Mouse (Mus musculus): ENCODE results near the gene Mettl18. TPM values are rescaled to one million over a fixed set of nuclear protein-coding genes. Genes with fewer than 3 reads are reported as not detected.
"Not testable (repeated sequence)": the region's sequence is repeated elsewhere in the genome, so short reads cannot be mapped to it uniquely, and the experiment has no call there.

Mettl18 gene
- polyA plus RNA-seq, 1 experiment from 2014 or later = 3.3 TPM

GRCm38 (mm10) chr1:163994173-163994720 lies 442 bp upstream of the Mettl18 start:
- Histone ChIP-seq H3K4me2 (ENCODE audit: low read depth, low read length) (peak overlapping the region; percentile 87), H3K9me3 (replicated peaks; ENCODE audit: control insufficient read depth, low read length) (no peaks in the 10 kb centered on the region), H3K27me3 (ENCODE audit: control insufficient read depth, insufficient read depth, low read depth, low read length) (no peaks in the 10 kb centered on the region), H3K4me1 (ENCODE audit: control insufficient read depth, low read depth, low read length) (peaks cover 10% of the 10 kb centered on the region), H3K4me3 (ENCODE audit: low read depth, low read length) (peak overlapping the region; percentile 92), H3K9ac (ENCODE audit: low read depth, low read length) (peak overlapping the region; percentile 83), H3K27ac (ENCODE audit: low read length) (peak overlapping the region; percentile 63), H3K36me3 (ENCODE audit: control insufficient read depth, insufficient read depth) (no peaks in the 10 kb centered on the region)
- ATAC-seq (ENCODE audit: low read depth) = peak; percentile 79
- WGBS (ENCODE audit: insufficient replicate concordance) = under 1% methylated on average over 38 of the region's 38 CpGs

- ATAC-seq (ENCODE audit: low read depth) = no peak
- peak overlapping the region; percentile 87 for H3K4me2 ChIP-seq (ENCODE audit: low read depth, low read length)
- H3K9ac ChIP-seq (ENCODE audit: low read depth, low read length) = peak overlapping the region; percentile 83; the same call in 1 of the 2 replicates
- no peak overlapping the region for H3K27ac ChIP-seq (ENCODE audit: low read length)
- 67% methylated on average over 2 of the region's 2 CpGs for WGBS (ENCODE audit: insufficient replicate concordance)
- H3K4me3 ChIP-seq (ENCODE audit: low read depth, low read length) = peak overlapping the region; percentile 92
- H3K4me1 ChIP-seq (ENCODE audit: control insufficient read depth, low read depth, low read length) = peaks cover 10% of the 10 kb centered on the region
- no peaks in the 10 kb centered on the region for H3K27me3 ChIP-seq (ENCODE audit: control insufficient read depth, insufficient read depth, low read depth, low read length)
- no peaks in the 10 kb centered on the region for H3K9me3 ChIP-seq (replicated peaks; ENCODE audit: control insufficient read depth, low read length)
- no peaks in the 10 kb centered on the region for H3K36me3 ChIP-seq (ENCODE audit: control insufficient read depth, insufficient read depth)
These were observed 872 bp downstream of the Mettl18 start for GRCm38 (mm10) chr1:163995609-163995913.

- Histone ChIP-seq H3K27ac (ENCODE audit: low read length) (no peak overlapping the region), H3K9me3 (replicated peaks; ENCODE audit: control insufficient read depth, low read length) (no peaks in the 10 kb centered on the region), H3K4me1 (ENCODE audit: control insufficient read depth, low read depth, low read length) (no peaks in the 10 kb centered on the region), H3K36me3 (ENCODE audit: control insufficient read depth, insufficient read depth) (no peaks in the 10 kb centered on the region), H3K4me2 (ENCODE audit: low read depth, low read length) (no peak overlapping the region), H3K27me3 (ENCODE audit: control insufficient read depth, insufficient read depth, low read depth, low read length) (no peaks in the 10 kb centered on the region), H3K4me3 (ENCODE audit: low read depth, low read length) (no peak overlapping the region), H3K9ac (ENCODE audit: low read depth, low read length) (no peak overlapping the region)
- WGBS (ENCODE audit: insufficient replicate concordance) = 55% methylated on average over 6 of the region's 6 CpGs
- no peak for ATAC-seq (ENCODE audit: low read depth)
These were observed 7.3 kb downstream of the Mettl18 start for GRCm38 (mm10) chr1:164001831-164002452.

GRCm38 (mm10) chr1:164004311-164004710 lies 9.6 kb downstream of the Mettl18 start:
- Histone ChIP-seq H3K27me3 (ENCODE audit: control insufficient read depth, insufficient read depth, low read depth, low read length) (no peaks in the 10 kb centered on the region), H3K4me1 (ENCODE audit: control insufficient read depth, low read depth, low read length) (no peaks in the 10 kb centered on the region), H3K36me3 (ENCODE audit: control insufficient read depth, insufficient read depth) (no peaks in the 10 kb centered on the region), H3K4me2 (ENCODE audit: low read depth, low read length) (no peak overlapping the region), H3K4me3 (ENCODE audit: low read depth, low read length) (no peak overlapping the region), H3K27ac (ENCODE audit: low read length) (no peak overlapping the region), H3K9ac (ENCODE audit: low read depth, low read length) (no peak overlapping the region), H3K9me3 (replicated peaks; ENCODE audit: control insufficient read depth, low read length) (no peaks in the 10 kb centered on the region)
- WGBS (ENCODE audit: insufficient replicate concordance) = 59% methylated on average over 3 of the region's 3 CpGs
- no peak for ATAC-seq (ENCODE audit: low read depth)

GRCm38 (mm10) chr1:164009235-164009634 lies 14.5 kb downstream of the Mettl18 start:
- Histone ChIP-seq H3K27ac (ENCODE audit: low read length) (no peak overlapping the region), H3K4me2 (ENCODE audit: low read depth, low read length) (no peak overlapping the region), H3K9ac (ENCODE audit: low read depth, low read length) (no peak overlapping the region), H3K4me1 (ENCODE audit: control insufficient read depth, low read depth, low read length) (no peaks in the 10 kb centered on the region), H3K9me3 (replicated peaks; ENCODE audit: control insufficient read depth, low read length) (no peaks in the 10 kb centered on the region), H3K4me3 (ENCODE audit: low read depth, low read length) (no peak overlapping the region), H3K27me3 (ENCODE audit: control insufficient read depth, insufficient read depth, low read depth, low read length) (no peaks in the 10 kb centered on the region), H3K36me3 (ENCODE audit: control insufficient read depth, insufficient read depth) (no peaks in the 10 kb centered on the region)
- ATAC-seq (ENCODE audit: low read depth) = no peak
- 30% methylated on average over 2 of the region's 2 CpGs for WGBS (ENCODE audit: insufficient replicate concordance)

- Histone ChIP-seq H3K36me3 (ENCODE audit: control insufficient read depth, insufficient read depth) (no peaks in the 10 kb centered on the region), H3K4me3 (ENCODE audit: low read depth, low read length) (no peak overlapping the region), H3K27ac (ENCODE audit: low read length) (no peak overlapping the region), H3K4me1 (ENCODE audit: control insufficient read depth, low read depth, low read length) (no peaks in the 10 kb centered on the region), H3K27me3 (ENCODE audit: control insufficient read depth, insufficient read depth, low read depth, low read length) (no peaks in the 10 kb centered on the region), H3K9ac (ENCODE audit: low read depth, low read length) (no peak overlapping the region), H3K9me3 (replicated peaks; ENCODE audit: control insufficient read depth, low read length) (no peaks in the 10 kb centered on the region), H3K4me2 (ENCODE audit: low read depth, low read length) (no peak overlapping the region)
- WGBS (ENCODE audit: insufficient replicate concordance) = 20% methylated on average over 1 of the region's 1 CpGs
- no peak for ATAC-seq (ENCODE audit: low read depth)
These were observed 19.9 kb downstream of the Mettl18 start for GRCm38 (mm10) chr1:164014616-164015015.

- no peak overlapping the region for H3K4me3 ChIP-seq (ENCODE audit: low read depth, low read length)
- ATAC-seq (ENCODE audit: low read depth) = no peak
- WGBS (ENCODE audit: insufficient replicate concordance) = 67% methylated on average over 16 of the region's 16 CpGs
- no peak overlapping the region for H3K4me2 ChIP-seq (ENCODE audit: low read depth, low read length)
- H3K27ac ChIP-seq (ENCODE audit: low read length) = no peak overlapping the region
- H3K4me1 ChIP-seq (ENCODE audit: control insufficient read depth, low read depth, low read length) = no peaks in the 10 kb centered on the region
- H3K9ac ChIP-seq (ENCODE audit: low read depth, low read length) = no peak overlapping the region
- no peaks in the 10 kb centered on the region for H3K9me3 ChIP-seq (replicated peaks; ENCODE audit: control insufficient read depth, low read length)
- no peaks in the 10 kb centered on the region for H3K36me3 ChIP-seq (ENCODE audit: control insufficient read depth, insufficient read depth)
- H3K27me3 ChIP-seq (ENCODE audit: control insufficient read depth, insufficient read depth, low read depth, low read length) = no peaks in the 10 kb centered on the region
These were observed 23.7 kb downstream of the Mettl18 start for GRCm38 (mm10) chr1:164018221-164018896.

GRCm38 (mm10) chr1:164019789-164020188 lies 25.1 kb downstream of the Mettl18 start:
- no peak overlapping the region for H3K27ac ChIP-seq (ENCODE audit: low read length)
- WGBS (ENCODE audit: insufficient replicate concordance) = 46% methylated on average over 6 of the region's 6 CpGs

GRCm38 (mm10) chr1:164020746-164021145 lies 26.1 kb downstream of the Mettl18 start:
- ATAC-seq (ENCODE audit: low read depth); H3K27me3 ChIP-seq (ENCODE audit: control insufficient read depth, insufficient read depth, low read depth, low read length); H3K9me3 ChIP-seq (replicated peaks; ENCODE audit: control insufficient read depth, low read length); H3K9ac ChIP-seq (ENCODE audit: low read depth, low read length); H3K4me1 ChIP-seq (ENCODE audit: control insufficient read depth, low read depth, low read length); H3K4me2 ChIP-seq (ENCODE audit: low read depth, low read length); H3K36me3 ChIP-seq (ENCODE audit: control insufficient read depth, insufficient read depth); H3K4me3 ChIP-seq (ENCODE audit: low read depth, low read length); H3K27ac ChIP-seq (ENCODE audit: low read length): not testable (repeated sequence)
- 84% methylated on average over 3 of the region's 3 CpGs for WGBS (ENCODE audit: insufficient replicate concordance)

More at GRCm38 (mm10) chr1:164019789-164020188, 25.1 kb downstream of the Mettl18 start:
- no peaks in the 10 kb centered on the region for H3K4me1 ChIP-seq (ENCODE audit: control insufficient read depth, low read depth, low read length)
- no peak overlapping the region for H3K4me2 ChIP-seq (ENCODE audit: low read depth, low read length)
- H3K9ac ChIP-seq (ENCODE audit: low read depth, low read length) = no peak overlapping the region
- H3K27me3 ChIP-seq (ENCODE audit: control insufficient read depth, insufficient read depth, low read depth, low read length) = no peaks in the 10 kb centered on the region
- H3K4me3 ChIP-seq (ENCODE audit: low read depth, low read length) = no peak overlapping the region
- H3K9me3 ChIP-seq (replicated peaks; ENCODE audit: control insufficient read depth, low read length) = no peaks in the 10 kb centered on the region
- no peaks in the 10 kb centered on the region for H3K36me3 ChIP-seq (ENCODE audit: control insufficient read depth, insufficient read depth)
- no peak for ATAC-seq (ENCODE audit: low read depth)

Data from liver, embryonic 16.5 days (tissue).